Mouse (Mus musculus): Measurements from ENCODE around the gene Pomgnt1.

The Pomgnt1 gene

GRCm38 (mm10) chr4:116152702-116153101 is 29.1 kb downstream of the Pomgnt1 start:
- ChIA-PET CTCF (interaction anchor here in 1 of 4 experiments (1.1 kb wide), 1 partner anchor 18 kb away, joined by 3 read pairs; no protein-coding TSS in a partner anchor), POLR2A (interaction anchor here in 3 of 4 experiments (0.8 to 4.7 kb wide), 11 partner anchors 9 to 95 kb away, joined by 3 to 36 read pairs (median 4); partner anchors contain the start of genes 1700042G07Rik (in 1 of the 3), Gm49337 (in 1 of the 3), Pik3r3 (in 1 of the 3) and Pomgnt1 (in 1 of the 3))

- ChIA-PET POLR2A (interaction anchor here in 2 of 4 experiments (0.5 to 1.2 kb wide), 4 partner anchors 14 to 197 kb away, joined by 3 read pairs; partner anchors contain the start of gene Pomgnt1 (in 1 of the 2)), CTCF (interaction anchor here in 2 of 4 experiments (0.5 to 1.4 kb wide), 3 partner anchors 11 to 87 kb away, joined by 3 to 11 read pairs (median 3); no protein-coding TSS in a partner anchor)
These were observed 34.2 kb downstream of the Pomgnt1 start for GRCm38 (mm10) chr4:116157882-116158281.

- CTCF ChIA-PET: interaction anchor here in 1 of 4 experiments (0.6 kb wide), 1 partner anchor 53 kb away, joined by 3 read pairs; no protein-coding TSS in a partner anchor
- POLR2A ChIA-PET: interaction anchor here (0.6 to 7.7 kb wide), 8 partner anchors 9 to 125 kb away, joined by 3 to 36 read pairs (median 3); partner anchors contain the start of genes Lurap1 (in 1 of the 4), Pik3r3 (in 1 of the 4), Pomgnt1 (in 1 of the 4) and Rad54l (in 1 of the 4)
These were observed 36.3 kb downstream of the Pomgnt1 start for GRCm38 (mm10) chr4:116159912-116160311.

GRCm38 (mm10) chr4:116160769-116161168 is 37.1 kb downstream of the Pomgnt1 start:
- POLR2A ChIA-PET: interaction anchor here in 2 of 4 experiments (0.6 to 7.7 kb wide), 5 partner anchors 10 to 399 kb away, joined by 3 to 36 read pairs (median 4); partner anchors contain the start of genes Lurap1 (in 1 of the 2), Pomgnt1 (in 1 of the 2) and Rad54l (in 1 of the 2)
- CTCF ChIA-PET: no interaction called here

GRCm38 (mm10) chr4:116162142-116162541 is 38.5 kb downstream of the Pomgnt1 start:
- ChIA-PET POLR2A (interaction anchor here in 1 of 4 experiments (0.6 to 7.7 kb wide), 5 partner anchors 11 to 166 kb away, joined by 3 to 36 read pairs (median 5); partner anchors contain the start of gene Lurap1), CTCF (interaction anchor here in 1 of 4 experiments (0.7 kb wide), 1 partner anchor 10 kb away, joined by 5 read pairs; no protein-coding TSS in a partner anchor)

- CTCF ChIA-PET: interaction anchor here in 3 of 4 experiments (0.6 to 1.4 kb wide), 3 partner anchors 15 to 51 kb away, joined by 3 read pairs; no protein-coding TSS in a partner anchor
- POLR2A ChIA-PET: interaction anchor here (0.7 to 7.7 kb wide), 9 partner anchors 11 to 676 kb away, joined by 3 to 36 read pairs (median 4); partner anchors contain the start of genes Lurap1 (in 2 of the 4) and Pik3r3 (in 1 of the 4)
These were observed 41.3 kb downstream of the Pomgnt1 start for GRCm38 (mm10) chr4:116164759-116165554.

GRCm38 (mm10) chr4:116165708-116166407 is 42.2 kb downstream of the Pomgnt1 start:
- ChIA-PET CTCF (interaction anchor here in 1 of 4 experiments (0.6 kb wide), 1 partner anchor 13 kb away, joined by 3 read pairs; no protein-coding TSS in a partner anchor), POLR2A (interaction anchor here in 1 of 4 experiments (0.6 to 7.7 kb wide), 3 partner anchors 15 to 47 kb away, joined by 5 to 36 read pairs (median 7); partner anchors contain the start of genes Lurap1, Pomgnt1 and Rad54l)

GRCm38 (mm10) chr4:116167404-116167803 is 43.8 kb downstream of the Pomgnt1 start, which contains the start of gene Tspan1:
Gene Tspan1, minus strand, starts transcription at chr4:116167601.
- POLR2A ChIA-PET: interaction anchor here in 3 of 4 experiments (0.6 to 1.6 kb wide), 4 partner anchors 29 to 212 kb away, joined by 3 to 4 read pairs (median 3); no protein-coding TSS in a partner anchor
- CTCF ChIA-PET: interaction anchor here in 2 of 4 experiments (0.6 to 1.0 kb wide), 3 partner anchors 11 to 43 kb away, joined by 3 to 4 read pairs (median 4); partner anchors contain the start of gene Pomgnt1 (in 1 of the 2)

GRCm38 (mm10) chr4:116168617-116169352 is 45.1 kb downstream of the Pomgnt1 start:
- ChIA-PET POLR2A (interaction anchor here in 1 of 4 experiments (0.8 to 1.1 kb wide), 2 partner anchors 9 to 81 kb away, joined by 3 read pairs; no protein-coding TSS in a partner anchor), CTCF (interaction anchor here in 3 of 4 experiments (0.6 to 1.5 kb wide), 5 partner anchors 11 to 47 kb away, joined by 3 to 11 read pairs (median 3); no protein-coding TSS in a partner anchor)

GRCm38 (mm10) chr4:116169353-116169672 is 45.7 kb downstream of the Pomgnt1 start:
- CTCF ChIA-PET: interaction anchor here in 3 of 4 experiments (0.6 to 1.5 kb wide), 5 partner anchors 11 to 46 kb away, joined by 3 to 11 read pairs (median 3); no protein-coding TSS in a partner anchor
- POLR2A ChIA-PET: interaction anchor here in 2 of 4 experiments (0.8 to 1.5 kb wide), 4 partner anchors 8 to 388 kb away, joined by 3 to 4 read pairs (median 3); partner anchors contain the start of gene Gpbp1l1 (in 1 of the 2)

- POLR2A ChIA-PET: interaction anchor here in 3 of 4 experiments (0.8 to 8.1 kb wide), 15 partner anchors 10 to 548 kb away, joined by 3 to 43 read pairs (median 4); partner anchors contain the start of genes Pik3r3 (in 3 of the 3), Lurap1 (in 1 of the 3), Pomgnt1 (in 1 of the 3) and Prdx1 (in 1 of the 3)
- CTCF ChIA-PET: interaction anchor here in 2 of 4 experiments (1.0 to 1.5 kb wide), 4 partner anchors 9 to 119 kb away, joined by 3 to 5 read pairs (median 4); partner anchors contain the start of gene Nsun4 (in 1 of the 2)
These were observed 49.4 kb downstream of the Pomgnt1 start, which contains the start of the genes 1700042G07Rik and Gm49337 for GRCm38 (mm10) chr4:116173072-116173471. Gene 1700042G07Rik, plus strand, starts transcription at chr4:116173372. Gene Gm49337, plus strand, starts transcription at chr4:116173384.

GRCm38 (mm10) chr4:116173752-116174151 is 50.1 kb downstream of the Pomgnt1 start:
- ChIA-PET CTCF (interaction anchor here in 2 of 4 experiments (1.0 to 1.5 kb wide), 2 partner anchors 9 to 39 kb away, joined by 3 to 4 read pairs; no protein-coding TSS in a partner anchor), POLR2A (interaction anchor here in 3 of 4 experiments (0.6 to 8.1 kb wide), 16 partner anchors 9 to 547 kb away, joined by 3 to 43 read pairs (median 4); partner anchors contain the start of genes Pik3r3 (in 3 of the 3), Pomgnt1 (in 1 of the 3), Prdx1 (in 1 of the 3) and Rad54l (in 1 of the 3))

- ChIA-PET CTCF (interaction anchor here in 1 of 4 experiments (0.6 kb wide), 1 partner anchor 1754 kb away, joined by 6 read pairs; no protein-coding TSS in a partner anchor), POLR2A (interaction anchor here in 3 of 4 experiments (0.6 to 8.1 kb wide), 5 partner anchors 10 to 206 kb away, joined by 3 to 43 read pairs (median 6); partner anchors contain the start of gene Pik3r3 (in 2 of the 3))
These were observed 51.0 kb downstream of the Pomgnt1 start for GRCm38 (mm10) chr4:116174466-116175116.

- CTCF ChIA-PET: interaction anchor here in 1 of 4 experiments (0.5 to 0.6 kb wide), 2 partner anchors 418 to 1753 kb away, joined by 3 to 6 read pairs; no protein-coding TSS in a partner anchor
- POLR2A ChIA-PET: interaction anchor here in 3 of 4 experiments (0.8 to 8.1 kb wide), 12 partner anchors 9 to 383 kb away, joined by 3 to 43 read pairs (median 4); partner anchors contain the start of genes Pik3r3 (in 2 of the 3), Gpbp1l1 (in 1 of the 3), Lrrc41 (in 1 of the 3) and Pomgnt1 (in 1 of the 3)
These were observed 51.5 kb downstream of the Pomgnt1 start for GRCm38 (mm10) chr4:116175136-116175535.
